Mouse (Mus musculus) liver, embryonic 15.5 days (tissue): ENCODE data around the gene Ank2. TPM values are rescaled to one million over a fixed set of nuclear protein-coding genes. Genes with fewer than 3 reads are reported as not detected.

Source experiments
- ATAC-seq: fragments of 200-750 bp; cut with Nextera tagmentation; 2 replicates; pipeline ENCODE4 v1.8.0; 2017; ENCODE audit warnings: moderate number of reproducible peaks, mild to moderate bottlenecking, moderate library complexity; ENCODE audit not compliant: insufficient read depth
- H3K27ac ChIP-seq: fragments of 300-500 bp; sonication (generic); replicated peaks from 2 replicates; pipeline ENCODE4 v1.5.1; 2015; ENCODE audit warnings: mild to moderate bottlenecking, inconsistent platforms
- H3K27me3 ChIP-seq: fragments of 300-500 bp; sonication (generic); 2 replicates; pipeline ENCODE4 v1.6.1; 2015; ENCODE audit warnings: mild to moderate bottlenecking, inconsistent platforms
- H3K36me3 ChIP-seq: fragments of 300-500 bp; sonication (generic); replicated peaks from 2 replicates; pipeline ENCODE4 v1.6.1; 2015; ENCODE audit warnings: moderate library complexity, mild to moderate bottlenecking, inconsistent platforms
- H3K4me1 ChIP-seq: fragments of 300-500 bp; sonication (generic); replicated peaks from 2 replicates; pipeline ENCODE4 v1.6.1; 2015; ENCODE audit warnings: inconsistent platforms
- H3K4me2 ChIP-seq: fragments of 300-500 bp; sonication (generic); 2 replicates; pipeline ENCODE4 v1.6.1; 2015; ENCODE audit warnings: moderate library complexity, mild to moderate bottlenecking, inconsistent platforms
- H3K4me3 ChIP-seq: fragments of 300-500 bp; sonication (generic); replicated peaks from 2 replicates; pipeline ENCODE4 v1.5.1; 2015; ENCODE audit warnings: mild to moderate bottlenecking, inconsistent platforms
- H3K9ac ChIP-seq: fragments of 300-500 bp; sonication (generic); 2 replicates; pipeline ENCODE4 v1.6.1; 2015; ENCODE audit warnings: moderate library complexity, mild to moderate bottlenecking, inconsistent platforms
- H3K9me3 ChIP-seq: fragments of 300-500 bp; sonication (generic); replicated peaks from 2 replicates; pipeline ENCODE4 v1.6.1; 2016; ENCODE audit warnings: inconsistent platforms
- WGBS: fragments of 180-500 bp; shearing (Covaris S2); methylation state at CpG from one replicate; pipeline ENCODE4 v1.1.7; 2015; ENCODE audit warnings: mixed read lengths; ENCODE audit not compliant: insufficient replicate concordance; 5-methylcytosine and 5-hydroxymethylcytosine counted together
- polyA plus RNA-seq: library from polyadenylated mRNA; unstranded; fragments of >200 nt; fragmentation: Nextera tagmentation; extraction: Ambion mirVana; gene quantifications from 2 replicates; pipeline ENCODE4 v1.2.1, GENCODE M21; 2015

Ank2 gene
- polyA plus RNA-seq, 1 experiment from 2014 or later = 6.6 TPM

DNA sequence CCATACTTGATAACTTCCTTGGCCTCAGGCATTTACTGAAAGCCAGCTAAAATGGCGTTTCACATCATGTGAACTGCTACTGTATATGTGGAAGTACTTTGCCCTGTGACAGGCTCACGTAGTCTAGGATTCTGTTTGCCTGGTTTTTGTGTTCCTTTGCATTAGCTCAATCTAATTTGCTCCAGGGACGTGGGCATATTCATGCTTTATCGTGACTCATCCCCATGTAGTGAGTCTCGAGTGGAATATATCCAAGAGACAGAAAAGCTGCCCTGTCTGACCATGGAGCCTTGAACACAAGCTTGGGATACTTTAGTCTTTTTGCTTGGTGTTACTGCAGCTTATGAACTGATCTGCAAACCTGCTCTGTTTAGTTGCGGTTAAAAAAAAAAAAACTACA is 483.6 kb downstream of the Ank2 start:
- no peak overlapping the region for H3K4me3 ChIP-seq
- H3K4me1 ChIP-seq = no peaks in the 10 kb centered on the region
- no peaks in the 10 kb centered on the region for H3K27me3 ChIP-seq
- no peaks in the 10 kb centered on the region for H3K9me3 ChIP-seq
- WGBS = 62% methylated on average over 6 of the region's 6 CpGs
- H3K27ac ChIP-seq = no peak overlapping the region
- no peak for ATAC-seq
- H3K36me3 ChIP-seq = no peaks in the 10 kb centered on the region
- no peak overlapping the region for H3K4me2 ChIP-seq
- no peak overlapping the region for H3K9ac ChIP-seq

DNA sequence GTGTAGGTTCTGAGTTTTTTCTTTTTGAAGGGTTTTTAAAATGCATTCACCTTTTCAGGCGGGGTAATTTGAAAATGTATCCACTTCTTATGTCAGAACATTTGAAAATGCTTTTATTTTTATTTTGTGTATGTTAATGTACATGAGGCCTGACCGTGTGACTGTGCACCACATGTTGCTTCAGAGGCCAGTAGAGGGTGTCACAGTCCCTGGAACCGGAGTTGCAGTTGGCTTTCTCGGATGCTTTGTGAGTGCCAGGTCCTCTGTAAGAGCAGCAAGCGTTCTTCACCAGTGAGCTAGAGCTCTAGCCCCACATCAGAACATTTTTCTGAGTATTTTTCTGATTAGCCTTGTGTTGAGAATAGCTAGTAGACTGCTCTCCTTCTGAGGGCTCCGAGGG is 484.0 kb downstream of the Ank2 start:
- Histone ChIP-seq H3K4me1 (no peaks in the 10 kb centered on the region), H3K27me3 (no peaks in the 10 kb centered on the region), H3K9ac (no peak overlapping the region), H3K4me3 (no peak overlapping the region), H3K27ac (no peak overlapping the region), H3K4me2 (no peak overlapping the region), H3K9me3 (no peaks in the 10 kb centered on the region), H3K36me3 (no peaks in the 10 kb centered on the region)
- ATAC-seq = no peak
- 55% methylated on average over 6 of the region's 6 CpGs for WGBS

DNA sequence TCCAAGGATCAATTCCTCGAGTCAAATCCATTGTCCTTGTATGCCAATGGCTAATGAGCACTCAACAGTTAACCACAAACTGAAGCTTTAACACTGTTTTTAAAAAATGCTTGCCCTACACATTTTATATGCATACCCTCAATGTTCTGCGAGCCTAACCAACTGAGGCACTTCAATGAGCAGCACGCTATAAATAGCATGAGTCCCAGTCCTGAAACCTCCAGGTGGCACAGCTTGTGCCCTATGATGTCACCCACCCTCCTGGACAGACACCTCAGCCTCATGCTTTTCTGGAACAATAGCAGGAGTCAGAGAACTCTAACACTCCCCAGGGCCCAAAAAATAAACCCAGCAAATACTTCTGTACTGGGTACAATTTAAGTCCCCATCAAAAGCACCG is 485.2 kb downstream of the Ank2 start:
- H3K4me3 ChIP-seq = no peak overlapping the region
- H3K27ac ChIP-seq = no peak overlapping the region
- H3K9me3 ChIP-seq = no peaks in the 10 kb centered on the region
- no peak for ATAC-seq
- H3K9ac ChIP-seq = no peak overlapping the region
- WGBS = 61% methylated on average over 4 of the region's 4 CpGs
- no peaks in the 10 kb centered on the region for H3K27me3 ChIP-seq
- H3K4me2 ChIP-seq = no peak overlapping the region
- H3K4me1 ChIP-seq = no peaks in the 10 kb centered on the region
- no peaks in the 10 kb centered on the region for H3K36me3 ChIP-seq

DNA sequence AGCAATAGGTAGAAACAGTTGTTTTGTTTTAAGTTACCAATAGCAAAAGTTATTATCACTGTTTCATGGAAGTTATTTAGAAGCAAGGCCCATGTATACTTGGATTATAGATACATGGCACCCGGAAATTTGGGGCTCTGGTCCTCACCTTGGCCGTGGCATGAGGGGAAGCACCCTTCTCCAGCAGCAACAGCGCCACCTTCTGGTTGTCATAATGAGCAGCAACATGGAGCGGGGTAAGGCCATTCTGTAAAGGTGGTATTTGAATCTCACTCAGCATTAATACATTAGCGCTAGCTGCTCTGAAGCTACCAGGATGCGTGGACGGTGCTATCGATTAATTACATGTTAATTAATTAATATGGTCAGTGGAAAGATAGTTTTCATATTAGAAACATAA is 486.6 kb downstream of the Ank2 start:
- 49% methylated on average over 8 of the region's 8 CpGs for WGBS
- H3K27me3 ChIP-seq = no peaks in the 10 kb centered on the region
- no peak overlapping the region for H3K9ac ChIP-seq
- H3K4me1 ChIP-seq = no peaks in the 10 kb centered on the region
- H3K4me2 ChIP-seq = no peak overlapping the region
- no peak for ATAC-seq
- H3K36me3 ChIP-seq = no peaks in the 10 kb centered on the region
- H3K27ac ChIP-seq = no peak overlapping the region
- H3K4me3 ChIP-seq = no peak overlapping the region
- no peaks in the 10 kb centered on the region for H3K9me3 ChIP-seq

DNA sequence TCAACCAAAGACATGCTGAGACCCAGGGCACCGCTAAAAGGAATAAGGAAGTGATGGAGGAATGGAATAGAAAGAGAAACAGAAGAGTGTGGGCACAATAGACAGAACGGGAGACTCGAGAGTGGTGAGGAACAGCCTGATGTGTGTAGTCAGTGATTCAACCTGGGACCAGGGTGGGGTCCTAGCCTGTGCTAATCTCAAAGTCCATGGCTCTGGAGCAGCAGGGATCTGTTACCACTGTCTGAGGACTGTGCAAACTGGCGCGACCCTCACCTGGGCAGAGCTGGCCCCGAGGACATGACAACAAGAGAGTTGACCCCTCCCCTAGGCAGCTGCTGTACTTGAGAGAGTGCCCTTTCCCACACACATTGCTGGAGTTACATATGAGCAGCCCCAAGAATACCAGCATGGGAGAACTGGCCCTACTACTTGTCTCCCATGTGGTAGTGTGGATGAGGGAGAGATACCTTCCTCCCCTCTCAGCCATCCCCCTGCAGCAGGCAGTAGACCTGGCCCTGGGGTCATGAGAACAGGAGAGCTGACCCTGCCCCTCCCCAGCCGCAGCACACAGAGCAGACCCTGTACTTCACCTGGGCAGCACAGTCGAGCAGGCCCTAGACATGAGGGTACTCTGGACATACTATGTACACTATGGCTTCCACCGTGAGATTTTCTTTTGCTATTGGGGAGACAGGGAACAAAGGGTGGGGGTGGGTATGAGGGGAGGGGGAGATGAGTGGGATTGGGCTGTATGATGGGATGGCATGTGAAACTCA is 493.1 kb downstream of the Ank2 start:
- Histone ChIP-seq H3K36me3 (no peaks in the 10 kb centered on the region), H3K9ac (no peak overlapping the region), H3K4me2 (no peak overlapping the region), H3K4me1 (no peaks in the 10 kb centered on the region), H3K9me3 (no peaks in the 10 kb centered on the region), H3K27ac (no peak overlapping the region), H3K4me3 (no peak overlapping the region), H3K27me3 (no peaks in the 10 kb centered on the region)
- 62% methylated on average over 9 of the region's 9 CpGs for WGBS
- 0 out of 2 replicates have a peak, but pooled peaks have one; percentile 21 for ATAC-seq

DNA sequence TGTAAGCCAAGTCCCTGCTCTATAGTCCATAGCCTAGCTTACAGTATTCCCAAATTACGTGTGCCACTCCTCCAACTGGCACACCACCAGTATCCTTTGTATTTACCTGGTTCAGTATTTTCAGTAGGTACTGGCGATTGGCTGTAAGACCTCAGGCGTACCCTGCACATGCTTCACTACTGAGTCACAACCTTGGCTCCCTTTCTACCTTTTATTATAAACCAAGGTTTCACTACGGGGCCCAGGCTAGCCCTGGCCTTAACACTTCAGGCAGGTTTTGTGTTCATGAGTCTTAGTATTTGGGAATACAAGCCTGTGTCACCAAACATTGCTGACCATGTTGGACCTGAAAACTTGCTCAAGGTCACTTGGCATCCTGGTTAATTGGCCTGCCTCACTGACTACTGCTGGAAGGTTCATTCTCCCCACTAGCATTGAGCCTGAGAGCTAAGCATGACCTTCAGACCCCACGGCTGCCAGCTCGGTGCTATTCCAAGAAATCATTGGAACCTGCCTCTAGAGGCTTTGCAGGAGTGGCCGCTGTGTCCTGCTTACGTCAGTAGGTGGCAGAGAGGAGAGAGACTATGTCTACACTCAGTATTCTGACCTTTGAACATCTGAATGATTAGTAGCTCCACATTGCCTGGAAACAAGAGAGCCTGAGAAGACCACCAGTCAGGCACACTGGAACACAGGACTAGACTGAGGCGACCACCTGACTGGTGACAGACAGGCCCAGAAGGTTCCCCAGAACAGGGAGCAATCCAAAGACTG is 494.1 kb downstream of the Ank2 start:
- WGBS = 59% methylated on average over 9 of the region's 9 CpGs
- Histone ChIP-seq H3K36me3 (no peaks in the 10 kb centered on the region), H3K4me3 (no peak overlapping the region), H3K4me1 (no peaks in the 10 kb centered on the region), H3K27me3 (no peaks in the 10 kb centered on the region), H3K4me2 (no peak overlapping the region), H3K9me3 (no peaks in the 10 kb centered on the region), H3K27ac (no peak overlapping the region), H3K9ac (no peak overlapping the region)
- ATAC-seq = peak; percentile 71

DNA sequence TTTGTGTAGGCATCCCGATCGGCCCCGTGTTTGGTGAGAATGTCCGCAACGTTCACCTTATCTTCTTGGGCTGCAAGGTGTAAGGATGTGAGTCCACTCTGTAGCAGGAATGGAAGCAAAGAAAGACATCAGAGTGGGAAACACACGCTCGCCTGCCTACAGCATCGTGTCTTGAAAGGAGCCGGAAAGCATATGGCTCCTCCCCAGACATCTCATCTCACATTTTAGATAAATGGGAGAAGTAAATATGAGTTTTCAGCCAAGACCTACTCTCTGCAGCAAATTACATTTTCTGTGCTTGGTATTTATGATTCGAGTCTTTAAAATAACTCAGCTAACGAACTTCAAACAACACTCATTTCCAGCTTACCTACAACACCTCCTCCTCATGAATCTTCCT is 495.2 kb downstream of the Ank2 start:
- no peak for ATAC-seq
- Histone ChIP-seq H3K4me2 (no peak overlapping the region), H3K27me3 (no peaks in the 10 kb centered on the region), H3K4me3 (no peak overlapping the region), H3K36me3 (no peaks in the 10 kb centered on the region), H3K9ac (no peak overlapping the region), H3K9me3 (no peaks in the 10 kb centered on the region), H3K27ac (no peak overlapping the region), H3K4me1 (no peaks in the 10 kb centered on the region)
- WGBS = 75% methylated on average over 11 of the region's 11 CpGs

DNA sequence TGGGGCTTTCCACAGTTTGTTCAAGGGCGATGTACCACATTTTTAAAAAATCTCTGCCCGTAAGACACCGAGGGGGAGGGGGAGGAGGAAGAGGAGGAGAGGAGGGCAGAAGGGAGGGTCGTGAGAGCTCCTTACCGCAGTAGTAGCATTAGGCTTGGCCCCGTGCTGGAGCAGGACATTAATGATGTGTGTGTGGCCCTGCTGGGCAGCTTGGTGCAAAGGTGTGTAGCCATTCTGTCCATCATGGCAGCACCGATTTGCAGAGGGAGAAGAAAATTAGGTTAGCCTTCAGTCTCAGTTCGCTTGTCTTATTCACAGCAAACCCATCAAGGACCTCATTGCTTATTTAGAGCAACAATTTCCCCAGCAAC is 500.4 kb downstream of the Ank2 start:
- Histone ChIP-seq H3K4me3 (no peak overlapping the region), H3K9ac (no peak overlapping the region), H3K9me3 (no peaks in the 10 kb centered on the region), H3K4me1 (no peaks in the 10 kb centered on the region), H3K4me2 (no peak overlapping the region), H3K27ac (no peak overlapping the region), H3K27me3 (peaks cover 7% of the 10 kb centered on the region; the same call in 1 of the 2 replicates), H3K36me3 (no peaks in the 10 kb centered on the region)
- 5% methylated on average over 8 of the region's 8 CpGs for WGBS
- ATAC-seq = no peak

DNA sequence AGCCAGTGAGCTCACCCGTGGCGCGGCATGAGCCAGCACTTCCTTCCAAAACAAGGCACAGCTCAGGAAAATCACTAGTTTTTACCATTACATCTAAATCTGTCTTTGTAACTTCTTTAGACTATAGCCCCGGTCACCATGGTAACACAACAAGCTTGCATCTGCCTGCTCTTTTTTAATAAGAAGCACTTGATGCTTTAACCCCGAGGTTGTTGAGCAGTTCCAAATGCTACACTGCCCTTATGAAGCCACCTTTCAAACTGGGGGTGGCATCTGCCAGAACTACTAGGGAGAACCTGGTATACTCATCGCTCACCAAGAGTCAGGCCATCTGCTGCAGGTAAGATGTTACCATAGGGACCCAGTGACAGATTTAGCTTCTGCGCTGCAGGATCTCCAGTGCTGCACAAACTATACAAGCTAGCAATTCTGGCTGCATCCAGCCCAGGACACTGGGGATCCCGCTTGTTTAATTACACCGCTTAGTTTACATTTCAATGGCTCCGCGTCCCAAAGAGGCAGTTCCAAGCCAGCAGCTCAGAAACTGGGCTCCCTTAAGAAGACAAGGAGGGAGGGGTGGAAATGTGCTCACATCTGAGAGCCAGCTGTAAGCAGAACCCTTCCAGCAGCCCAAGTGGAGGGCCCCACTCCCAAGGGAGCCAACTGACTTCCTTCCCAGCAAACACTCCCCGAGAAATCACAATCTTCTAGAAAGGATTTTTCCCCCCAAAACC is 501.0 kb downstream of the Ank2 start:
- H3K36me3 ChIP-seq = no peaks in the 10 kb centered on the region
- peaks cover 7% of the 10 kb centered on the region; the same call in 1 of the 2 replicates for H3K27me3 ChIP-seq
- 18% methylated on average over 12 of the region's 12 CpGs for WGBS
- H3K4me2 ChIP-seq = 0 out of 2 replicates have a peak overlapping the region, but pooled peaks have one; percentile 7
- H3K9ac ChIP-seq = no peak overlapping the region
- no peaks in the 10 kb centered on the region for H3K9me3 ChIP-seq
- H3K4me1 ChIP-seq = no peaks in the 10 kb centered on the region
- no peak overlapping the region for H3K27ac ChIP-seq
- no peak; the same call in 1 of the 2 replicates for ATAC-seq
- H3K4me3 ChIP-seq = no peak overlapping the region

DNA sequence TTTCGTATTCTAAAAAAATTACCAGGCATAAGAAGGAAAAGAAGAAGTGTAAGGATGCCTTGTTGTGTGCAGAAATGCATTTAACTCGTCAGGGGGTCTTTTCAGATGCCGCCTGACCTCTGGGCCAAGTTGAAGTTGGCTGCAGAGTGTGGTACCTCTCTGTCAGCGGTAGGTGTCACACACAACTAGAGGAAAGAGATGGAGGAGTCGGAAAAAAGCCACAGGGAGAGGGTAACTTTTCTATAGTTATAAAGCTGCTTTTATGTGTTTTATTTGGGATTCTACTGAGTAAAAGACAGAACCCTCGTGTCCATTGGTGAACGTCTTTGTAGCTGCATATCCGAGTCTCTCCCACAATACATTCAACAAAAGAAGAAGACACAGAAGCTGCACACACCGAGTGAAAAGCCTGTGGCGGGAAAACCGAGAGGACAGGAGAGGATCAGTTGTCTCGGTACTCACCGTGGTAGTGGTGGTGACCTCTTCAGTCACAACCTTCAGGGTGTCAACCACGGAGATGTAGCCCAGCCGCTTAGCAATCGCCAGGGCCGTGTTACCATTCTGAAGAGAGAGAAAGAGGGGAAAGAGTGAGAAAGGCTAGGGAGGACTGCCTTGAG is 501.7 kb downstream of the Ank2 start:
- no peak overlapping the region for H3K9ac ChIP-seq
- no peak for ATAC-seq
- no peaks in the 10 kb centered on the region for H3K4me1 ChIP-seq
- H3K27me3 ChIP-seq = peaks cover 7% of the 10 kb centered on the region; the same call in 1 of the 2 replicates
- 0 out of 2 replicates have a peak overlapping the region, but pooled peaks have one; percentile 7 for H3K4me2 ChIP-seq
- H3K36me3 ChIP-seq = no peaks in the 10 kb centered on the region
- no peak overlapping the region for H3K4me3 ChIP-seq
- H3K27ac ChIP-seq = no peak overlapping the region
- no peaks in the 10 kb centered on the region for H3K9me3 ChIP-seq
- 17% methylated on average over 17 of the region's 17 CpGs for WGBS

DNA sequence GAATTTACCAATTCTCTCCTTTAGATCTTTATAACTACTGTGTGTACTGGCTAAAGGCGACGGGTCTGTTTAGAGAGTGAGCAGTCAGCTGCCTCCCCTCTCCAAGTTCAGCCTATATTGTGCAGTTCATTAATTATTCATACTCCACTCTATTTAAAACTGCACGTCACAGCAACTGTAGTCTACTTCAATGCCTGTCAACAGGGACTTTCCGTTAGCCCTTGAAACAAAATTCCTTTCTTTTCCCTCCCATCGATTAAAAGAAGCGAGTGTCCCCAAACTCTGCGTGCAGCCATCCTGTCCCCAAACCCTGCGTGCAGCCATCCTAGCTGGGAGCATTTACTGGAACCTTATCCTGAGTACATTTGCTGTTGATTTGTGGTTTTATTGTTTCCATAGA is 502.4 kb downstream of the Ank2 start:
- 74% methylated on average over 8 of the region's 8 CpGs for WGBS
- Histone ChIP-seq H3K27me3 (peaks cover 7% of the 10 kb centered on the region; the same call in 1 of the 2 replicates), H3K4me3 (no peak overlapping the region), H3K27ac (no peak overlapping the region), H3K36me3 (no peaks in the 10 kb centered on the region), H3K4me1 (no peaks in the 10 kb centered on the region), H3K9me3 (no peaks in the 10 kb centered on the region), H3K9ac (no peak overlapping the region), H3K4me2 (no peak overlapping the region)
- no peak for ATAC-seq
